Mouse (Mus musculus) left cerebral cortex, adult 18-20 months (tissue): ENCODE data around the gene Eef1a2. TPM values are rescaled to one million over a fixed set of nuclear protein-coding genes. Genes with fewer than 3 reads are reported as not detected.
A peak's percentile ranks its signal among the peaks of the same experiment; 100 is the strongest.
"Not testable (repeated sequence)": the region's sequence is repeated elsewhere in the genome, so short reads cannot be mapped to it uniquely, and the experiment has no call there.

Experiments used
- DNase-seq, 2 experiments: peaks; one replicate each; pipeline ENCODE4 v3.0.0; 2021 to 2022; ENCODE audit warnings: low spot score in 2 of 2, mixed read lengths in 1 of 2
- long read RNA-seq, 2 experiments: library from polyadenylated mRNA; stranded (forward); transcript quantifications; one replicate each; pipeline ENCODE4 v2.0.0; 2021
- total RNA-seq, 2 experiments: library from RNA; stranded (reverse); gene quantifications; 2 replicates each; pipeline ENCODE4 v1.2.3; 2021

Eef1a2 gene
- total RNA-seq: 1,000 to 10,000 TPM; 1,361 to 1,429 TPM
- long read RNA-seq, experiment 1, transcript Eef1a2-201 (8 exons, 2,084 nt): major isoform, 158 of 205 reads
- long read RNA-seq, experiment 1, partial matches to known transcripts: 45 of 205 reads
- long read RNA-seq, experiment 1, other reads (novel, unspliced or antisense): 2 of 205 reads
- long read RNA-seq, experiment 2, transcript Eef1a2-201 (8 exons, 2,084 nt): major isoform, 126 of 165 reads
- long read RNA-seq, experiment 2, partial matches to known transcripts: 32 of 165 reads
- long read RNA-seq, experiment 2, other reads (novel, unspliced or antisense): 7 of 165 reads

GRCm38 (mm10) chr2:181156248-181157121 is at the start of gene Eef1a2:
Eef1a2 (minus strand) TSS chr2:181157014.
- peak; percentile 90 to 94 for DNase-seq

GRCm38 (mm10) chr2:181206118-181206517 is 49.3 kb upstream of the Eef1a2 start:
- DNase-seq: no peak

GRCm38 (mm10) chr2:181205678-181206077 is 48.9 kb upstream of the Eef1a2 start:
- DNase-seq: no peak

- no peak for DNase-seq
These were observed 46.1 kb upstream of the Eef1a2 start for GRCm38 (mm10) chr2:181202886-181203285.

- no peak for DNase-seq
These were observed 45.6 kb upstream of the Eef1a2 start, which contains the start of gene Ptk6 for GRCm38 (mm10) chr2:181202422-181202821. Ptk6 (minus strand) TSS chr2:181202789.

GRCm38 (mm10) chr2:181201606-181202005 is 44.8 kb upstream of the Eef1a2 start:
- no peak for DNase-seq

GRCm38 (mm10) chr2:181196628-181197300 is 40.0 kb upstream of the Eef1a2 start:
- DNase-seq: no peak

- no peak for DNase-seq
These were observed 36.2 kb upstream of the Eef1a2 start for GRCm38 (mm10) chr2:181193044-181193443.

- no peak for DNase-seq
These were observed 35.1 kb upstream of the Eef1a2 start for GRCm38 (mm10) chr2:181191936-181192335.

GRCm38 (mm10) chr2:181191385-181191784 is 34.6 kb upstream of the Eef1a2 start:
- DNase-seq: not testable (repeated sequence)

- DNase-seq: no peak
These were observed 32.5 kb upstream of the Eef1a2 start for GRCm38 (mm10) chr2:181189321-181189720.

- no peak for DNase-seq
These were observed 31.9 kb upstream of the Eef1a2 start for GRCm38 (mm10) chr2:181188681-181189080.

GRCm38 (mm10) chr2:181187121-181188000 is 30.5 kb upstream of the Eef1a2 start, which contains the start of gene Ppdpf:
Ppdpf (plus strand) TSS chr2:181187247.
- peak; percentile 86 to 92 for DNase-seq

- peak; percentile 88 to 90 for DNase-seq
These were observed 29.8 kb upstream of the Eef1a2 start for GRCm38 (mm10) chr2:181186635-181187034.

- peak in 1 of 2 experiments; percentile 30 for DNase-seq
These were observed 24.1 kb upstream of the Eef1a2 start for GRCm38 (mm10) chr2:181180898-181181297.

GRCm38 (mm10) chr2:181178471-181178870 is 21.7 kb upstream of the Eef1a2 start:
- no peak for DNase-seq

GRCm38 (mm10) chr2:181178015-181178414 is 21.2 kb upstream of the Eef1a2 start:
- no peak for DNase-seq

- DNase-seq: no peak
These were observed 17.8 kb upstream of the Eef1a2 start for GRCm38 (mm10) chr2:181174646-181175045.

GRCm38 (mm10) chr2:181166469-181166868 is 9.7 kb upstream of the Eef1a2 start:
- DNase-seq: no peak

GRCm38 (mm10) chr2:181160821-181161220 is 4.0 kb upstream of the Eef1a2 start:
- no peak for DNase-seq
